Mouse (Mus musculus) induced T-regulatory cell, adult 2 months (primary cell): ENCODE data around the gene Slc37a4.
"Not testable (repeated sequence)": the region's sequence is repeated elsewhere in the genome, so short reads cannot be mapped to it uniquely, and the experiment has no call there.

Experiments
- DNase-seq: peaks from one replicate; pipeline ENCODE4 v3.0.0-alpha.2; 2012; ENCODE audit warnings: low read depth

Slc37a4 gene

GRCm38 (mm10) chr9:44396684-44397411 is at the start of gene Slc37a4:
Gene Slc37a4, plus strand, starts transcription at chr9:44396852.
- DNase-seq: peak; percentile 98

GRCm38 (mm10) chr9:44347166-44347565 is 49.5 kb upstream of the Slc37a4 start:
- no peak for DNase-seq

- DNase-seq: no peak
These were observed 49.0 kb upstream of the Slc37a4 start for GRCm38 (mm10) chr9:44347621-44348020.

GRCm38 (mm10) chr9:44348546-44348945 is 48.1 kb upstream of the Slc37a4 start:
- DNase-seq: no peak

GRCm38 (mm10) chr9:44351396-44351795 is 45.3 kb upstream of the Slc37a4 start:
- DNase-seq: no peak

- DNase-seq: no peak
These were observed 44.3 kb upstream of the Slc37a4 start for GRCm38 (mm10) chr9:44352337-44352736.

- no peak for DNase-seq
These were observed 43.5 kb upstream of the Slc37a4 start for GRCm38 (mm10) chr9:44353142-44353541.

- DNase-seq: peak; percentile 77
These were observed 39.4 kb upstream of the Slc37a4 start for GRCm38 (mm10) chr9:44357207-44357606.

GRCm38 (mm10) chr9:44361190-44361917 is 35.3 kb upstream of the Slc37a4 start, which contains the start of gene Vps11:
Gene Vps11, minus strand, starts transcription at chr9:44361670.
- peak; percentile 99 for DNase-seq

- not testable (repeated sequence) for DNase-seq
These were observed 34.7 kb upstream of the Slc37a4 start for GRCm38 (mm10) chr9:44361931-44362330.

- peak; percentile 69 for DNase-seq
These were observed 32.2 kb upstream of the Slc37a4 start for GRCm38 (mm10) chr9:44364480-44364879.

- no peak for DNase-seq
These were observed 23.3 kb upstream of the Slc37a4 start for GRCm38 (mm10) chr9:44373386-44373785.

- DNase-seq: no peak
These were observed 20.5 kb upstream of the Slc37a4 start for GRCm38 (mm10) chr9:44376141-44376540.

- not testable (repeated sequence) for DNase-seq
These were observed 19.3 kb upstream of the Slc37a4 start for GRCm38 (mm10) chr9:44377335-44377734.

- peak; percentile 75 for DNase-seq
These were observed 18.4 kb upstream of the Slc37a4 start for GRCm38 (mm10) chr9:44378153-44378730.

GRCm38 (mm10) chr9:44379054-44379834 is 17.4 kb upstream of the Slc37a4 start, which contains the start of gene Hyou1:
Gene Hyou1, plus strand, starts transcription at chr9:44379490.
- peak; percentile 99 for DNase-seq

- no peak for DNase-seq
These were observed 16.8 kb upstream of the Slc37a4 start for GRCm38 (mm10) chr9:44379862-44380261.

- no peak for DNase-seq
These were observed 12.1 kb upstream of the Slc37a4 start for GRCm38 (mm10) chr9:44384596-44384995.

GRCm38 (mm10) chr9:44387221-44387620 is 9.4 kb upstream of the Slc37a4 start:
- DNase-seq: no peak

GRCm38 (mm10) chr9:44389273-44389672 is 7.4 kb upstream of the Slc37a4 start:
- DNase-seq: peak; percentile 80

- peak; percentile 85 for DNase-seq
These were observed 5.2 kb upstream of the Slc37a4 start for GRCm38 (mm10) chr9:44391466-44391865.

GRCm38 (mm10) chr9:44398087-44398486 is 1.4 kb downstream of the Slc37a4 start:
- DNase-seq: no peak
